Mouse (Mus musculus) neutrophil, adult 5-6 weeks (primary cell): ENCODE measurements around the gene Thoc6. TPM values are rescaled to one million over a fixed set of nuclear protein-coding genes. Genes with fewer than 3 reads are reported as not detected.

Source experiments
- ATAC-seq: fragments of 151-379, 151-347 bp; 2 replicates; pipeline ENCODE4 v1.8.0; 2017; ENCODE audit warnings: mild to moderate bottlenecking, moderate TSS enrichment; ENCODE audit not compliant: insufficient number of reproducible peaks, poor library complexity, low FRiP score, severe bottlenecking; ENCODE audit errors: extremely low read depth
- total RNA-seq: library from RNA; stranded (forward); fragments of 200-1000 nt; gene quantifications from 2 replicates; pipeline ENCODE4 v1.2.3, GENCODE M21; 2017

The Thoc6 gene
- total RNA-seq: 15.2 and 16.0 TPM in 2 replicates

GRCm38 (mm10) chr17:23673424-23674073 lies at the start of gene Thoc6, which contains the start of gene Hcfc1r1:
Gene Thoc6, minus strand, starts transcription at chr17:23673882.
Gene Hcfc1r1, plus strand, starts transcription at chr17:23673596.
- ATAC-seq: peak; percentile 89

- no peak for ATAC-seq
Measured at GRCm38 (mm10) chr17:23722376-23723125, 48.9 kb upstream of the Thoc6 start, which contains the start of gene 1520401A03Rik. Gene 1520401A03Rik, minus strand, starts transcription at chr17:23722783.

GRCm38 (mm10) chr17:23721886-23722285 lies 48.2 kb upstream of the Thoc6 start:
- no peak for ATAC-seq

DNA sequence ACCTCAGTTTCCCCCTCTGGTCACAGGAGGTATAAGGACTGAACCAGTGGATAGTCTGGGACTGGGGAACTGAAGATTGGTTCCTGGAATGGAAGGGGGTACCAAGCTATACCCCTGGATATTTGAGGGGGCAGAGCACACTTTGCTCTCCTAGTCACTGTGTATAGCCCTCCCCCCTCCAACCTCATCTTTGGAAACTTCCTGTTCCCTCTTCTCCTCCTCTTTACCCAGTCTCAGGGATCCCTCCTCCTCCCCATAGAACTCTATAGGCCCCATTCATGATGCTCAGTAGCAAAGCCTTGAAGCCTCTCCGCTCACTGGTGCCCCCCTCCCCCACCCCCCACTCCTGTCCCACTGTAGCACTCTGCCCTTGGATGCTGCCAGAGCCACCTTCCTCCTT lies 45.8 kb upstream of the Thoc6 start:
- ATAC-seq: no peak

DNA sequence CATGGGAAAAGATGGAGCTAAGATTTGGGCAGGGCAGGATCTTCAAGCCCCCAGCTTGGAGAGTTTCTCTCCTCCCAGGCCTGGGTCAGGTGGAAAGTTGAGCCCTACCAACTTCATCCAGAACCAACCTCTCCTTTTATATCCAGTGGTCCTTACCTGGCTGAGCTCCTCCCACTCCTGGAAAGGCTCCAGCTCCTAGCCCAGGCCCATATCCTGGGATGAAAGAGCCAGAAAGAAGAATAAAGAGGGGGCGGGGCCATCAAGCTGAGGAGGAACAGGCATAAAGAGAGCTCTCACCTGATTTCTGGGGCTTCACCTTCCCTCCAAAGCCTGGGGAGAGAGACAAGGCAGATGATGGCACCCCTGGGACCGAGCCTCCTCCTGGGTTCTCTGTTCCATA lies 43.3 kb upstream of the Thoc6 start:
- no peak for ATAC-seq

DNA sequence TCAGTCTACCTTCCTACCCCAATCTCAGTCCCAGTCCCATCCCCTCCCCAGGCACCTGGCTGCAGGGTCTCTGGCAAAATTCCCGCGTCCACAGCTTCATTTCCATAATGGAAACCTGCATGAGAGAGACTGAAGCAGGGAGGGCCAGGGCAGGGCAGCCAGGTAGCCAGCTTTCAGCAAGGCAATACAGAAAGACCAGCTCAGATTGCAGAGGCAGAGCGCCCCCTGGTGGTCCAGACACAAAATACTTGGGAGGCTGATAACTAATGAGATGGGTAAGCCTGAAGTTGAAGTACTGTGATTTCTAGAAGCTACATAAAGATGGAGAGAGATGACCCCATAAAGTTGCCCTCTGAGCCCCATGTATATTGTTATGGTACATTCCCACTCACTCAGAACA lies 32.5 kb upstream of the Thoc6 start:
- ATAC-seq: peak; percentile 75

- ATAC-seq: no peak
Measured at GRCm38 (mm10) chr17:23705525-23706104, 31.9 kb upstream of the Thoc6 start.

GRCm38 (mm10) chr17:23704741-23705140 lies 31.1 kb upstream of the Thoc6 start:
- ATAC-seq: no peak

DNA sequence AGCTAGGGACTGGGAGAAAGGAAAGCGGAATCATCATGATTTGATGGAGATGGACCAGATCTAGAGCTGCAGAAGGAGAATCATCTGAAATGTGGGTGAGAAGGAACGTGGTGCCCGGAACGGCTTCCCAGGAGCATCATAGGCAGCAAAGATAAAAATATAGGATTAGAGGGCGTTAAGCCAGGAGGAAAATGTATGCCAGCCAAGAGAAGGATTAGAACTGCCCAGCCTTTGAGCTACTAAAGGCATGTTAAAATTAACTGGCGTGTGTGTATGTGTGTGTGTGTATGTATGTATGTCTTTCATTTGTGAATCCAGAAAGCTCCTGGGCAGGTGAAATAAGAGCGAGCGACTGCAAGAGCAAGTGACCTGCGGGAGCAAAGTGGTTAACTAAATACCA lies 29.6 kb upstream of the Thoc6 start:
- no peak for ATAC-seq

GRCm38 (mm10) chr17:23700079-23700478 lies 26.4 kb upstream of the Thoc6 start:
- peak; percentile 87 for ATAC-seq

- no peak for ATAC-seq
Measured at GRCm38 (mm10) chr17:23699131-23700077, 25.7 kb upstream of the Thoc6 start.

GRCm38 (mm10) chr17:23695801-23696200 lies 22.1 kb upstream of the Thoc6 start:
- no peak for ATAC-seq

DNA sequence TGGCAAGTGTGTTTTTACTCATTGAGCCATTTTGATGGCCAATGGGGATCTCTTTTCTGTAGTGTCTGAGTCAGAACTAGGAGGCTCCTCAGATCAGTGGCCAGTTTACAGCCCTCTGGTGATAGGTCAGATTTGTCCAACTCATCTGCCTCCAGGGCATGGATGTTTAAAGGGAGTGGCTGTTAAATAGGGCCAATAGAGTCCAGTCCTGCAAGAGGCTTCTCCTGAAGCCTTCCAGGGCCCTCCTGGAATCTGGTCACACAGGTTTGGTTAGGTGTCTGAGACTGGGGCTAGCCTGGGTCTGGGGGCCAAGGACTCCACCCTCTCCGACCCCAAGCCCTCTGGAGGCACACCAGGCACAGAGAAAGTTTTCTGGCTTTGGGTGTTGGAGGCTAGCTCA lies 20.8 kb upstream of the Thoc6 start:
- no peak for ATAC-seq

DNA sequence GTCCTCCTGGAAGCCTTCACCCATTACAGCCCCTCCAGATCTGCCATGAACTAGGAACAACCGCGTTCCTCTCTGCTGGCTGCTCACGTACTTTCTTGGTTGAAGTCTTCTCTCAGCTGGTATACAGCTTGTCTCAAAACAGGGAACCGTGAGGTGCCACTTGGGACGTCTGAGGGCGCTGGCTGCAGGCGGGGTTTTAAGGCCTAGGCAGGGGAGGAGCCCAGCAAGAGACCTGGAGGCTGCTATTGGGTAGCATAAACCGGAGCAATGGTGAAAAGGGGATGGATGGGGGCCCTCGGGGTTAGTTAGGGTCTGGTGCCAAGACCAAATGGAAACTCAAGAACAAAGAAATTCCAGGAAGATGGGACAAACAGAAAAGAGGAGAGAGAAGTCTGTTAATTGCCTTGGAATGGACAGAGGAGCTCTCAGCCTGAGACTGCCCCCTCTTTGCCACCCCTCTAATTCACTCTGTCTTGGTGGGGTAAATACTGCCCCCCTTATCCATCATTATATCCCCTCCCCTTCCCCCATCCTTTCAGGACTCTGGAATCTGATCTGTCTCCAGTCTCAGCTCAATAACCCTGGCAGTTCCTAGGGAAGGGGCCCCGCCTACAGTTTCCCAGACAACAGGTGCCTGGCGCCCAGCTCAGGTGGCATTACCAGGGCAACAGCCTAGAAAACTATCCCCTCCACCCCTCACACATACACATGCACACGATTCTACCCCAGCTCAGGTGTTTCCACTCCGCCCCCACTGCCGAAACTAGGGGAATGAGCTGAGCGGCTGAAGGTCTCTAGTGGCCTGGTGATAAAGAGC lies 10.4 kb upstream of the Thoc6 start, which contains the start of gene Cldn9:
Gene Cldn9, minus strand, starts transcription at position 171 of the 817 bp plus-strand sequence.
- ATAC-seq: no peak

DNA sequence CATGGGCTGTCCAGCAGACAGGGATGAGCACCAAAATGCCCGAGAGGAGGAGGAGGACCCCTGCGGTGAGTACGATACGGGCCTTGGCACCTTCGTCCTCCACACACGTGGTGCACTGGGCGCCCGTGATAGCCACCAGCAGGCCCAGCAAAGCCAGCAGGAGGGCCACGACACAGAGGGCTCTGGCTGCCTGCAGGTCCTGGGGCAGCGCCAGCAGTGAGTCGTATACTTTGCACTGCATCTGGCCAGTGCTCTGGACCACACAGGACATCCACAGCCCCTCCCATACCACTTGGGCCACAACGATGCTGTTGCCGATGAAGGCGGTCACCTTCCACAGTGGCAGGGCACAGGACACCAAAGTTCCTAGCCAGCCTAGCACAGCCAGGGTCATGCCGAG lies 9.5 kb upstream of the Thoc6 start:
- no peak for ATAC-seq

GRCm38 (mm10) chr17:23682530-23682929 lies 8.8 kb upstream of the Thoc6 start:
- no peak for ATAC-seq

DNA sequence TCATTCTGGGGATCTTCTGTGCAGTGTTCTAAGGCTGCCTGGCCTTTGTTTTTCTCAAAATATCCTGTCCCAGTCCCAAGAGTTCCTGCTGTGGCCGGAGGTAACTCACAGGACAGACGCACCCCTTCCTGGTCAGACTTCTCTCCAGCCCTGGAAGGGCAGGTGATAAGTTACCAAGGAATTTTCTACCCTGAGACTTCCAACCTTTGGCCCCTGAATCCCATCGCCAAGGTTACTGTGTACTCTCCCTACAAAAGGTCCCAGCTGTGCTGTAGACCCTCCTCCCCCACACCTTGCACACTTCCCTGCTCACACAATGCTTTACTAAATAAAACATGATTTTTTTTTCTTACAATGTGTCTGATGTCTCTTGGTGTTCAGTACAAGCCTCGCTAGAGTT lies 8.4 kb upstream of the Thoc6 start:
- no peak for ATAC-seq

GRCm38 (mm10) chr17:23681086-23681485 lies 7.4 kb upstream of the Thoc6 start:
- ATAC-seq: no peak
